Mouse (Mus musculus) midbrain, embryonic 15.5 days (tissue): Measurements from ENCODE around the gene Tmem240. TPM values are rescaled to one million over a fixed set of nuclear protein-coding genes. Genes with fewer than 3 reads are reported as not detected.

Source experiments
- microRNA-seq: library from miRNA; unstranded; fragments of <30 nt; microRNA quantifications from one replicate; pipeline ENCODE4, GENCODE M21; 2016
- polyA plus RNA-seq: library from polyadenylated mRNA; unstranded; fragments of >200 nt; fragmentation: Nextera tagmentation; extraction: Ambion mirVana; gene quantifications from 2 replicates; pipeline ENCODE4 v1.2.1, GENCODE M21; 2015

Gene Tmem240
- polyA plus RNA-seq, 1 experiment from 2014 or later: 24.8 TPM

Small RNAs within 50 kb of the gene (microRNA-seq; reads per million reads assigned to microRNA genes)
- gene Gm27743: not detected

Other genes starting within 250 kb of the Tmem240 start
- 1,179 and 1,183 TPM in 2 replicates for gene Gnb1, start 243.4 kb upstream of the Tmem240 start, polyA plus RNA-seq
- 82.9 and 88.7 TPM in 2 replicates for gene Nadk, start 172.4 kb upstream of the Tmem240 start, polyA plus RNA-seq
- 15.3 and 17.5 TPM in 2 replicates for gene Slc35e2, start 133.4 kb upstream of the Tmem240 start, polyA plus RNA-seq
- 54.6 and 56.2 TPM in 2 replicates for gene Cdk11b, start 109.9 kb upstream of the Tmem240 start, polyA plus RNA-seq
- gene Gm10563, start 89.4 kb upstream of the Tmem240 start, polyA plus RNA-seq: not detected in 2 replicates
- 3.8 and 5.5 TPM in 2 replicates for gene Mmp23, start 81.4 kb upstream of the Tmem240 start, polyA plus RNA-seq
- 61.0 and 62.1 TPM in 2 replicates for gene Mib2, start 65.6 kb upstream of the Tmem240 start, polyA plus RNA-seq
- gene Fndc10, start 40.5 kb upstream of the Tmem240 start, polyA plus RNA-seq: 15.7 and 17.1 TPM in 2 replicates
- 151 and 155 TPM in 2 replicates for gene Ssu72, start 30.0 kb upstream of the Tmem240 start, polyA plus RNA-seq
- gene Atad3a, start 26.3 kb downstream of the Tmem240 start, polyA plus RNA-seq: 93.4 and 99.2 TPM in 2 replicates
- gene Vwa1, start 39.9 kb downstream of the Tmem240 start, polyA plus RNA-seq: 31.5 and 33.5 TPM in 2 replicates
- 0.93 and 1.2 TPM in 2 replicates for gene Tmem88b, start 51.1 kb downstream of the Tmem240 start, polyA plus RNA-seq
- gene Ankrd65, start 55.6 kb downstream of the Tmem240 start, polyA plus RNA-seq: not detected in 2 replicates
- 242 and 244 TPM in 2 replicates for gene Mrpl20, start 68.1 kb downstream of the Tmem240 start, polyA plus RNA-seq
- 155 and 164 TPM in 2 replicates for gene Ccnl2, start 77.7 kb downstream of the Tmem240 start, polyA plus RNA-seq
- gene Aurkaip1, start 96.5 kb downstream of the Tmem240 start, polyA plus RNA-seq: 128 and 129 TPM in 2 replicates
- 23.4 and 32.6 TPM in 2 replicates for gene Mxra8, start 104.9 kb downstream of the Tmem240 start, polyA plus RNA-seq
- 30.9 and 37.0 TPM in 2 replicates for gene Dvl1, start 112.6 kb downstream of the Tmem240 start, polyA plus RNA-seq
- 0.61 and 0.72 TPM in 2 replicates for gene Tas1r3, start 128.6 kb downstream of the Tmem240 start, polyA plus RNA-seq
- 28.1 and 29.1 TPM in 2 replicates for gene Cptp, start 134.6 kb downstream of the Tmem240 start, polyA plus RNA-seq
- gene Ints11, start 134.7 kb downstream of the Tmem240 start, polyA plus RNA-seq: 80.6 and 83.6 TPM in 2 replicates
- 60.1 and 66.6 TPM in 2 replicates for gene Pusl1, start 157.0 kb downstream of the Tmem240 start, polyA plus RNA-seq
- 88.3 and 89.8 TPM in 2 replicates for gene Acap3, start 157.0 kb downstream of the Tmem240 start, polyA plus RNA-seq
- gene Ube2j2, start 209.0 kb downstream of the Tmem240 start, polyA plus RNA-seq: 115 and 118 TPM in 2 replicates
- gene C1qtnf12, start 227.5 kb downstream of the Tmem240 start, polyA plus RNA-seq: 6.8 and 9.5 TPM in 2 replicates